Mouse (Mus musculus) stomach, postnatal 0 days (tissue): Measurements from ENCODE around the gene Rhpn2.

ENCODE experiments used
- CTCF ChIP-seq: IDR thresholded peaks from 2 replicates; pipeline ENCODE4 v1.5.1; 2016; ENCODE audit warnings: antibody characterized with exemption, low read depth, mild to moderate bottlenecking, moderate library complexity
- EP300 ChIP-seq: optimal IDR thresholded peaks from 2 replicates; pipeline ENCODE3; 2016; ENCODE audit warnings: antibody characterized with exemption

DNA sequence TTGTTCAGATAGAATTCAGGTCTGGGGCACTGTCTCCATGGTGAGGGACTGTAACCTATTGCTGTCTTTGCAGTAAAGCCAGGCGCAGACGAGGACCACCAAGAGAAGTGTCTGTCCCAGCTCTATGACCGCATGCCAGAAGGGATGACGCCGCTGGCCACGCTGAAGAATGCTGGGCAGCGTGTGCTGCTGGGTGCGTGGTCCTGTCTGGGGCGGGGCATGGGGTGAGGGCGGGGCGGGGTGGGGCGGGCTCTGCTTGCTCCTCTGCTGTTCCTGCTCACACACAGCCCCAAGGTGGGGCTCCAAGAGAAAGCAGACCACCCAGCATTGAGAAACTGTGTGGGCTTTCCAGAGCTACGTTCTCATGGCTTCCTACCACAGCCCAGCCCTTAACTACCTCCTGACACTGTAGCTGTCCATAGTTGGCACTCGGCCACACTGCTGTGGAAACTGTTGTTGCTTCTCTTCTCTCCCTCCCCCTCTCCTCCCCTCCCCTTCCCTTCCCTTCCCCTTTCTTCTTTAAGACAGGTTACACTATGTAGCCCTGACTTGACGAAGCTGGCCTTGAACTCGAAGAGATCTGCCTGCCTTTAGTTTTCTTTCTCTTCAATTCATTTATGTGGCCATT is 45.6 kb downstream of the Rhpn2 start:
- TF ChIP-seq CTCF (no peak), EP300 (no peak)
